10 mouse cellular contexts compared by ENCODE assay signal in genomic region chr5:30271599-30272281, GRCm38 (mm10). TPM values are rescaled to one million over a fixed set of nuclear protein-coding genes. Genes with fewer than 3 reads are reported as not detected.
DNase-seq lines count a peak whose midpoint lies in the region; TF ChIP-seq lines count a peak whose summit lies in the region.
"Had no signal": no experiment of that assay in that cellular context is flagged by ENCODE, and none has a peak within 500 bp of the region (broad histone marks: within the 10 kb centered on the region; RNA-seq: fewer than 3 reads in every experiment).

No protein-coding gene starts in this region.

- no peaks in the 10 kb centered on the region for H3K9me3 ChIP-seq in heart, embryonic 10.5 days
- H3K9me3 ChIP-seq: limb, embryonic 10.5 days; megakaryocyte, embryonic 14.5 days had no signal

- peak; percentile 94 for DNase-seq in heart, adult 11 months
- DNase-seq in heart, embryonic 10.5 days (ENCODE audit: low spot score), result no peak
- peak; percentile 63 for DNase-seq in NIH3T3 (ENCODE audit: low read depth)
- peak; percentile 83 for DNase-seq in gastrocnemius, adult 2 months
- DNase-seq in lung, postnatal 10 days, result peak; percentile 66
- DNase-seq in right cerebral cortex, postnatal 4 days, result no peak
- DNase-seq in right cerebral cortex, postnatal 14 days, result no peak
- no peak for DNase-seq in right cerebral cortex, postnatal 36 days (ENCODE audit: low spot score in 2 of 2)

- H3K4me1 ChIP-seq in heart, embryonic 10.5 days, result no peaks in the 10 kb centered on the region
- H3K4me1 ChIP-seq: megakaryocyte, embryonic 14.5 days had no signal

- WGBS in heart, embryonic 10.5 days, result 87% methylated on average over 11 of the region's 11 CpGs

- no peak overlapping the region for H3K4me3 ChIP-seq in heart, embryonic 10.5 days
- no peak overlapping the region for H3K4me3 ChIP-seq in gastrocnemius, adult 2 months
- H3K4me3 ChIP-seq: limb, embryonic 10.5 days; megakaryocyte, embryonic 14.5 days had no signal

- peaks cover 13% of the 10 kb centered on the region for H3K36me3 ChIP-seq in heart, embryonic 10.5 days

- no peaks in the 10 kb centered on the region for H3K27me3 ChIP-seq in heart, embryonic 10.5 days (ENCODE audit: insufficient read depth, poor library complexity, severe bottlenecking)
- H3K27me3 ChIP-seq: megakaryocyte, embryonic 14.5 days had no signal

- intact Hi-C loops in gastrocnemius, adult 2 months (cut with DNase I), result no loop called here

- H3K27ac ChIP-seq in heart, embryonic 10.5 days, result no peak overlapping the region
- H3K27ac ChIP-seq in gastrocnemius, adult 2 months, result peak overlapping the region; percentile 24; the same call in 1 of the 2 replicates
- H3K27ac ChIP-seq: limb, embryonic 10.5 days had no signal

- no peak for TF ChIP-seq CTCF in gastrocnemius, adult 2 months (IDR thresholded peaks at IDR 0.05)

RNA-seq across cellular contexts. Expression of gene Drc1, which starts 9.4 kb away (rescaled TPM):
- polyA plus RNA-seq in heart, embryonic 10.5 days (2016; fragmentation: Nextera tagmentation; extraction: Ambion mirVana), result 0.15 and 0.64 TPM in 2 replicates
- not detected for total RNA-seq in gastrocnemius, adult 2 months (2021)

RNA-seq across cellular contexts. Expression of gene Selenoi, which starts 39.4 kb away (rescaled TPM):
- 23.3 and 25.6 TPM in 2 replicates for polyA plus RNA-seq in heart, embryonic 10.5 days (2016; fragmentation: Nextera tagmentation; extraction: Ambion mirVana)
- total RNA-seq in gastrocnemius, adult 2 months (2021), result 10 to 100 TPM in 1 of 2 experiments, 1 to 10 TPM in 1; 8.3 to 11.4 TPM

Comparison
In these comparisons a context has a peak if more than half of its experiments do, and no peak if none do; other contexts are left out.
1. DNase-seq: peak in heart, adult 11 months (single experiment), NIH3T3 (single experiment), gastrocnemius, adult 2 months (single experiment) and lung, postnatal 10 days (single experiment); none in heart, embryonic 10.5 days (single experiment), right cerebral cortex, postnatal 4 days (single experiment), right cerebral cortex, postnatal 14 days (single experiment) and right cerebral cortex, postnatal 36 days (0 of 2).